In genomic region chr13:43222084-43222483, GRCm38 (mm10) we compare ENCODE assay signal across 16 mouse cellular contexts.
"Had no signal": no experiment of that assay in that cellular context is flagged by ENCODE, and none has a peak within 500 bp of the region (broad histone marks: within the 10 kb centered on the region; RNA-seq: fewer than 3 reads in every experiment).

No protein-coding gene starts in this region.

- H3K27ac ChIP-seq: layer of hippocampus, adult 2 months; limb, embryonic 12.5 days; liver, embryonic 13.5 days; lung, embryonic 15.5 days; macrophage; midbrain, embryonic 12.5 days; neural tube, embryonic 12.5 days; stomach, postnatal 0 days had no signal

- H3K4me2 ChIP-seq: limb, embryonic 12.5 days; liver, embryonic 13.5 days; lung, embryonic 15.5 days; midbrain, embryonic 12.5 days; neural tube, embryonic 12.5 days had no signal

- ATAC-seq: liver, postnatal 0 days had no signal

- H3K9ac ChIP-seq: limb, embryonic 12.5 days; liver, embryonic 13.5 days; liver, postnatal 0 days; lung, embryonic 15.5 days; midbrain, embryonic 12.5 days; neural tube, embryonic 12.5 days had no signal

- H3K27me3 ChIP-seq: limb, embryonic 12.5 days; lung, embryonic 15.5 days; megakaryocyte, embryonic 14.5 days; midbrain, embryonic 12.5 days; neural tube, embryonic 12.5 days had no signal

- H3K4me1 ChIP-seq: midbrain, embryonic 12.5 days; neural tube, embryonic 12.5 days had no signal

- H3K9me3 ChIP-seq: lung, embryonic 15.5 days; midbrain, embryonic 12.5 days; neural tube, embryonic 12.5 days had no signal

- H3K4me3 ChIP-seq: layer of hippocampus, adult 2 months; limb, embryonic 12.5 days; liver, embryonic 13.5 days; lung, embryonic 15.5 days; megakaryocyte, embryonic 14.5 days; midbrain, embryonic 12.5 days; myocyte; neural tube, embryonic 12.5 days had no signal

- H3K36me3 ChIP-seq: limb, embryonic 12.5 days; liver, embryonic 13.5 days; lung, embryonic 15.5 days; midbrain, embryonic 12.5 days; neural tube, embryonic 12.5 days had no signal

- DNase-seq: kidney, postnatal 10 days; kidney, postnatal 4 days; liver; liver, embryonic 13.5 days; liver, postnatal 0 days; lung, postnatal 14 days; thymus, postnatal 14 days had no signal
